Mouse (Mus musculus) lung, postnatal 0 days (tissue): Measurements from ENCODE around the gene Nrg4. TPM values are rescaled to one million over a fixed set of nuclear protein-coding genes. Genes with fewer than 3 reads are reported as not detected.

ENCODE experiments used
- ATAC-seq: fragments of 200-750 bp; cut with Nextera tagmentation; 2 replicates; pipeline ENCODE4 v1.8.0; 2017; ENCODE audit warnings: moderate library complexity
- DNase-seq: peaks from one replicate; pipeline ENCODE4 v3.0.0-alpha.2; 2016; ENCODE audit warnings: low spot score
- H3K27ac ChIP-seq: fragments of 300-500 bp; sonication (generic); 2 replicates; pipeline ENCODE4 v1.5.1; 2014; ENCODE audit warnings: antibody characterized with exemption, mild to moderate bottlenecking, low read length, mixed read lengths
- H3K27me3 ChIP-seq: fragments of 300-500 bp; sonication (generic); replicated peaks from 2 replicates; pipeline ENCODE4 v1.6.1; 2014; ENCODE audit warnings: low read length, mixed read lengths; ENCODE audit not compliant: insufficient read depth
- H3K36me3 ChIP-seq: fragments of 300-500 bp; sonication (generic); 2 replicates; pipeline ENCODE4 v1.6.1; 2014; ENCODE audit warnings: low read length, mixed read lengths; ENCODE audit not compliant: insufficient read depth
- H3K4me1 ChIP-seq: fragments of 300-500 bp; sonication (generic); 2 replicates; pipeline ENCODE4 v1.6.1; 2014; ENCODE audit warnings: antibody characterized with exemption, low read depth, low read length, mixed read lengths; ENCODE audit not compliant: insufficient read depth
- H3K4me2 ChIP-seq: fragments of 300-500 bp; sonication (generic); replicated peaks from 2 replicates; pipeline ENCODE4 v1.6.1; 2014; ENCODE audit warnings: low read depth, mild to moderate bottlenecking, low read length, moderate library complexity, mixed read lengths
- H3K4me3 ChIP-seq: fragments of 300-500 bp; sonication (generic); 2 replicates; pipeline ENCODE4 v1.5.1; 2014; ENCODE audit warnings: low read depth, low read length
- H3K9ac ChIP-seq: fragments of 300-500 bp; sonication (generic); replicated peaks from 2 replicates; pipeline ENCODE4 v1.6.1; 2014; ENCODE audit warnings: low read depth, mild to moderate bottlenecking
- H3K9me3 ChIP-seq: fragments of 300-500 bp; sonication (generic); 2 replicates; pipeline ENCODE4 v1.6.1; 2016; ENCODE audit warnings: low read length, mixed read lengths
- CTCF ChIP-seq: IDR thresholded peaks from 2 replicates; pipeline ENCODE4 v1.5.1; 2016; ENCODE audit warnings: antibody characterized with exemption, mild to moderate bottlenecking
- EP300 ChIP-seq: IDR thresholded peaks from 2 replicates; pipeline ENCODE4 v1.6.1; 2016; ENCODE audit warnings: antibody characterized with exemption, mild to moderate bottlenecking, control low read depth
- WGBS: fragments of 180-500 bp; shearing (Covaris S2); extraction: QIAGEN DNeasy Blood & Tissue Kit; methylation state at CpG from one replicate; pipeline ENCODE4 v1.1.7; 2014; 5-methylcytosine and 5-hydroxymethylcytosine counted together
- polyA plus RNA-seq: library from polyadenylated mRNA; unstranded; fragments of >200 nt; fragmentation: Nextera tagmentation; extraction: Ambion mirVana; gene quantifications from 2 replicates; pipeline ENCODE4 v1.2.1, GENCODE M21; 2015

Gene Nrg4
- polyA plus RNA-seq, 1 experiment from 2014 or later, result 1.4 TPM

DNA sequence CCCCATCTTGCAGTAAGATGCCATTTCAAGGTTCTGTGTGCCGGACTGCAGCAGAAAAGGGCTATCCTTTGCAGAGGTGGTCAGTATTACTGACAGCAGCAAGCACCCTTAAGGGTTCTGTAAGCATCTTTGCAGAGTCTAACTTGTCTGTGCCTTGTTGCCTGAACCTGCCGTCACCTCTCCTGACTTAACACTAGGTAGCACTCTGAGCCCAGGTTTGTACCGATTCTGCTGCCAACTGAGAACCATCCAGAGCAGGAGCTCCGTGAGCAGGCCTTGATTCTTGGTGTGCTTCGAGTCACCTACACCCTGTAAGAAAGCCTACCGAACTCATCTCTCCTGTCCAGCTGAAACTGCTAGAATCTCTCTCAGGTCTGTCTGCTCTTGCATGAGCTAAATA is 95.1 kb downstream of the Nrg4 start:
- no peak for DNase-seq
- no peak for ATAC-seq
- 55% methylated on average over 6 of the region's 6 CpGs for WGBS

GRCm38 (mm10) chr9:55229010-55229409 is 97.6 kb downstream of the Nrg4 start:
- 57% methylated on average over 10 of the region's 10 CpGs for WGBS
- ATAC-seq, result no peak
- TF ChIP-seq EP300 (no peak), CTCF (0 out of 2 replicates have a peak, but pooled peaks have one; percentile 7)

More for the DNA sequence above, 95.1 kb downstream of the Nrg4 start:
- H3K4me2 ChIP-seq, result no peak overlapping the region
- no peak overlapping the region for H3K27ac ChIP-seq
- H3K9ac ChIP-seq, result no peak overlapping the region
- no peaks in the 10 kb centered on the region for H3K9me3 ChIP-seq
- no peak overlapping the region for H3K4me3 ChIP-seq
- no peaks in the 10 kb centered on the region for H3K36me3 ChIP-seq
- H3K27me3 ChIP-seq, result no peaks in the 10 kb centered on the region
- H3K4me1 ChIP-seq, result no peaks in the 10 kb centered on the region
- peak; percentile 28 for TF ChIP-seq CTCF
- no peak for TF ChIP-seq EP300

GRCm38 (mm10) chr9:55228149-55228548 is 98.5 kb downstream of the Nrg4 start:
- no peak for TF ChIP-seq EP300
- no peak for TF ChIP-seq CTCF
- 82% methylated on average over 4 of the region's 4 CpGs for WGBS

More at GRCm38 (mm10) chr9:55229010-55229409, 97.6 kb downstream of the Nrg4 start:
- Histone ChIP-seq H3K4me2 (no peak overlapping the region), H3K4me1 (no peaks in the 10 kb centered on the region), H3K9me3 (no peaks in the 10 kb centered on the region), H3K27ac (no peak overlapping the region), H3K36me3 (no peaks in the 10 kb centered on the region), H3K27me3 (no peaks in the 10 kb centered on the region), H3K9ac (no peak overlapping the region), H3K4me3 (no peak overlapping the region)
- no peak for DNase-seq

DNA sequence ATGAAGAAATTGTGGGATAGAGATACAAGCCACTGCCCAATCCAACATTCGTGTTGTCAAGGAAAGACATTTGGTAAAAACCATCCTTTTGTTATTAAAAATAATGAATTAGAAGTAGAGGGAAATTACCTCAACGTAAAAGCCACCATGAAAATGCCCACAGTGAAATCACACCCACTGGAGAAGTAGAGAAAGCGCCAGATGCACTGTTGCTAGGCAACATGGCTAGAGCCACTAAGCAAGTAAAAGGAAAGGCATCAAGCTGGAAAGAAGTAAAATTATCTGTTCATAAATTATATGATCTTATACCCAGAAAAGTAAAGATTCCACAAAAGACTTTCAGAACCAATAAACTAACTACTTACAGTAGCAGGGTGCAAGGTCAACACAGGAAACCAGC is 100.4 kb downstream of the Nrg4 start:
- no peaks in the 10 kb centered on the region for H3K9me3 ChIP-seq
- no peak overlapping the region for H3K9ac ChIP-seq
- no peak for TF ChIP-seq EP300
- no peak for TF ChIP-seq CTCF
- H3K4me2 ChIP-seq, result no peak overlapping the region
- no peak overlapping the region for H3K27ac ChIP-seq
- H3K4me3 ChIP-seq, result no peak overlapping the region
- peaks cover 13% of the 10 kb centered on the region for H3K36me3 ChIP-seq
- H3K4me1 ChIP-seq, result no peaks in the 10 kb centered on the region
- DNase-seq (no peak), ATAC-seq (no peak)
- H3K27me3 ChIP-seq, result no peaks in the 10 kb centered on the region
- WGBS, result 87% methylated on average over 3 of the region's 3 CpGs

More at GRCm38 (mm10) chr9:55228149-55228548, 98.5 kb downstream of the Nrg4 start:
- H3K4me3 ChIP-seq, result no peak overlapping the region
- peaks cover 2% of the 10 kb centered on the region; the same call in 1 of the 2 replicates for H3K36me3 ChIP-seq
- no peaks in the 10 kb centered on the region for H3K9me3 ChIP-seq
- ATAC-seq, result no peak
- no peaks in the 10 kb centered on the region for H3K27me3 ChIP-seq
- no peaks in the 10 kb centered on the region for H3K4me1 ChIP-seq
- no peak overlapping the region for H3K27ac ChIP-seq
- no peak overlapping the region for H3K4me2 ChIP-seq
- DNase-seq, result no peak
- H3K9ac ChIP-seq, result no peak overlapping the region

GRCm38 (mm10) chr9:55225165-55225737 is 101.4 kb downstream of the Nrg4 start:
- no peak for TF ChIP-seq CTCF
- TF ChIP-seq EP300, result no peak
- H3K27me3 ChIP-seq, result no peaks in the 10 kb centered on the region

DNA sequence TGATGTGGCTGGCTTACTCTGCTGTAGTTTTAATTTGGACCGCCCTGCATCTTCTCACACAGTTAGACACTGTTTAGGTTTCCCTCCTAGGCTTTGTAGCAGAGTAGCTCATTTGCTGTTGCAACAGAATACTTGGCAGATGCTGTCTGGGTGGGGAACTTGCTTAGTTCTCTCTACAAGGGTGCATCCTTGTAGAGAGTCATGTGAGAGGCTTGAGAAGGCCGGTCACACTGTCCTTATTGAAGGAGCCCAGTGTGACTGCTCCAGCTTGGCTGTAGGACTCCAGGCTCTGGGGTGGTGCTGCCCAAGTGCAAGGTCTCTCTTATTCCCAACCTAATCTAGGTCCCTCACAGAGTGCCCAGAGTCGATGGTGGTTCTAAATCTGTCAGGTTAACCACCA is 109.3 kb downstream of the Nrg4 start:
- H3K27me3 ChIP-seq, result no peaks in the 10 kb centered on the region
- no peak overlapping the region for H3K4me3 ChIP-seq
- H3K4me2 ChIP-seq, result no peak overlapping the region
- ATAC-seq (no peak), DNase-seq (no peak)
- H3K36me3 ChIP-seq, result peaks cover 38% of the 10 kb centered on the region
- no peak overlapping the region for H3K9ac ChIP-seq
- H3K27ac ChIP-seq, result no peak overlapping the region
- no peak for TF ChIP-seq EP300
- TF ChIP-seq CTCF, result no peak
- H3K4me1 ChIP-seq, result no peaks in the 10 kb centered on the region
- no peaks in the 10 kb centered on the region for H3K9me3 ChIP-seq
- 90% methylated on average over 3 of the region's 3 CpGs for WGBS

More at GRCm38 (mm10) chr9:55225165-55225737, 101.4 kb downstream of the Nrg4 start:
- no peaks in the 10 kb centered on the region for H3K4me1 ChIP-seq
- H3K9ac ChIP-seq, result no peak overlapping the region
- WGBS, result 83% methylated on average over 7 of the region's 7 CpGs
- H3K9me3 ChIP-seq, result no peaks in the 10 kb centered on the region
- no peak overlapping the region for H3K27ac ChIP-seq
- DNase-seq (no peak), ATAC-seq (peak; percentile 49; the same call in 1 of the 2 replicates)
- peaks cover 15% of the 10 kb centered on the region for H3K36me3 ChIP-seq
- H3K4me2 ChIP-seq, result no peak overlapping the region
- no peak overlapping the region for H3K4me3 ChIP-seq

DNA sequence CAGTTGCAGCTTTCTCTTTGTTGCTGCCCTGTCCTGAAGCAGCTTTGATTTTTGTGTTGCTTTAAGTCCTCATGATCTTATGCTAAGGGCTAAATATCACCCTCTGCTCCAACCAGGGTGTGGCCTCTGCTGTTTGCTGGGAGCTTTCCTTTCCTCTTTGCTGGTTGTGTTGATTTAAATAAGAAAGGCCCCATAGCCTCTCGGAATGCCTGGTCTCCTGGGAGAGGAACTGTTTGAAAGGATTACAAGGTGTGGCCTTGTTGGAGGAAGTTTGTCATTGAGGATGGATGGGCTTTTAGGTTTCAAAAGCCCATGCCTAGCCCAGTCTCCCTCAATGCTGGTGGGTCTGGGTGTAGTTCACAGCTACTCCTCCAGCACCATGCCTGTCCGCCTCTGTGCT is 110.6 kb downstream of the Nrg4 start:
- H3K9me3 ChIP-seq, result no peaks in the 10 kb centered on the region
- no peaks in the 10 kb centered on the region for H3K27me3 ChIP-seq
- no peak overlapping the region for H3K4me2 ChIP-seq
- ATAC-seq (no peak), DNase-seq (no peak)
- TF ChIP-seq EP300, result no peak
- TF ChIP-seq CTCF, result no peak
- H3K9ac ChIP-seq, result no peak overlapping the region
- H3K27ac ChIP-seq, result no peak overlapping the region
- no peak overlapping the region for H3K4me3 ChIP-seq
- H3K4me1 ChIP-seq, result no peaks in the 10 kb centered on the region
- WGBS, result 73% methylated on average over 2 of the region's 2 CpGs
- H3K36me3 ChIP-seq, result peaks cover 29% of the 10 kb centered on the region
